Mouse (Mus musculus): ENCODE measurements at regions not wholly inside any gene's neighbourhood (a gene's known extent, or its start where the extent isn't known, plus 50 kb on each side); places are given as distances from the start of the nearest gene placed in this dataset.

DNA sequence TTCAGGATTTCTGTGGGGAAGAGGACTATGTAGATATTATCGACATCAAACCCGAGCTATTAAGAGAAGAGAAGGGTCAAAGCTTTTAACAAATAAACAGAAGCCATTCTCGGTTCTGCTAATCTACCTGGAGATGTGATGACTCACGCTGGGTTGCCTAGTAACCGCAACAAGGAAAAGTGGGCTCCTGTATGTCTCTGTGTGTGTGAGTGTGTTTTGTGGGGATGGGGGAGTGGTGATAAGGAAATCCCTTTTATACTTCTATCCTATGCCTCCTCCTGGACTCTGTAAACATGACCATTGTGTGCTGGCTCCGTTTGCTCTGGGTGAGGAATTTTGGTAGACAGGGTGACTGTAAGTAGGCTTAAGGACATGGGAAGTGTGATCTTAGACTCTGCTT lies 361.3 kb upstream of the Gm10131 start:
- no peaks in the 10 kb centered on the region for H3K27me3 ChIP-seq (ENCODE audit: control insufficient read depth in 1 of 2, insufficient read depth in 2 of 2, low read length in 2 of 2)
- no peaks in the 10 kb centered on the region for H3K36me3 ChIP-seq (ENCODE audit: control insufficient read depth in 1 of 2, insufficient read depth in 2 of 2, low read length in 2 of 2)

DNA sequence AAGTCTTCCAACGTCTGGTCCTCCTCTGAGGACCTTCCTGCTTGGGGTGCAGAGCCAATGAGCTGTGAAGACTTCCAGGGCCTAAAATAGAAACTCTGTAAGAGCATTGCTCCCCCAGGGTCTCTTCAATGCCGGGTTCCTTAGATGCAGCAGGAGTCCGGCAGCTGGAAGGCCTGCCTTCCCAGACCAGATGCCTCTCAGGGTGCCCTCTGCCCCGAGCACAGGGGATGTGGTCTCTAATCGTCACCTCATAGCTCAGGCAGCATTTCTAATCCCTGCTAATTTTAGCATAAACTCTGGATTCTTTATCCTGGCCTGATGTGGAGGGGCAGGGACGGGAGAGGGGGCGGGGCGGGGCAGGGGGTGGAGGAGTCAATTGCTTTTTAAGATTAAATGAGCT lies 360.9 kb upstream of the Gm10131 start:
- Histone ChIP-seq H3K4me1 (ENCODE audit: control insufficient read depth in 1 of 2, insufficient read depth in 2 of 2, low read length in 2 of 2) (no peaks in the 10 kb centered on the region), H3K4me3 (ENCODE audit: control insufficient read depth in 1 of 2, insufficient read depth in 1 of 2, low read depth in 2 of 2, low read length in 2 of 2) (no peak overlapping the region), H3K27me3 (ENCODE audit: control insufficient read depth in 1 of 2, insufficient read depth in 2 of 2, low read length in 2 of 2) (no peaks in the 10 kb centered on the region), H3K9me3 (replicated peaks; ENCODE audit: insufficient read depth, low read length) (no peaks in the 10 kb centered on the region), H3K27ac (ENCODE audit: control insufficient read depth, low read depth, low read length) (no peak overlapping the region), H3K36me3 (ENCODE audit: control insufficient read depth in 1 of 2, insufficient read depth in 2 of 2, low read length in 2 of 2) (no peaks in the 10 kb centered on the region), H3K79me2 (ENCODE audit: control insufficient read depth, insufficient read depth, low read length, poor library complexity) (no peaks in the 10 kb centered on the region), H3K9ac (ENCODE audit: control insufficient read depth, low read depth, low read length, poor library complexity, severe bottlenecking) (no peak overlapping the region)
- DNase-seq (ENCODE audit: low read depth, low spot score): no peak
- TF ChIP-seq ZMIZ1 (IDR thresholded peaks at IDR 0.05; ENCODE audit: low read depth, low read length): no peak
- TF ChIP-seq ELF1 (IDR thresholded peaks at IDR 0.05; ENCODE audit: low read depth, low read length): no peak
- no peak for TF ChIP-seq USF2 (IDR thresholded peaks at IDR 0.05; ENCODE audit: borderline replicate concordance in 1 of 2, insufficient read depth in 1 of 2, low read depth in 1 of 2, low read length in 2 of 2)
- TF ChIP-seq CTCF (IDR thresholded peaks at IDR 0.05 in 2 of 3, conservative IDR thresholded peaks at IDR 0.05 in 1 of 3; ENCODE audit: control insufficient read depth in 1 of 3, insufficient read depth in 1 of 3, low read depth in 2 of 3, low read length in 3 of 3, poor library complexity in 1 of 3, severe bottlenecking in 1 of 3): no peak
- no peak for TF ChIP-seq MYB (IDR thresholded peaks at IDR 0.05; ENCODE audit: low read depth, low read length)
- no peak for TF ChIP-seq MEF2A (IDR thresholded peaks at IDR 0.05; ENCODE audit: extremely low read depth, insufficient replicate concordance, low read depth, low read length, poor library complexity, severe bottlenecking)
- TF ChIP-seq USF1 (IDR thresholded peaks at IDR 0.05; ENCODE audit: low read depth, low read length): no peak
- TF ChIP-seq POLR2AphosphoS5 (IDR thresholded peaks at IDR 0.05; ENCODE audit: borderline replicate concordance, low read depth, low read length): no peak
- TF ChIP-seq RCOR1 (IDR thresholded peaks at IDR 0.05; ENCODE audit: low read depth, low read length): no peak
- TF ChIP-seq MAX (IDR thresholded peaks at IDR 0.05; ENCODE audit: low read length): no peak
- TF ChIP-seq BHLHE40 (IDR thresholded peaks at IDR 0.05; ENCODE audit: borderline replicate concordance, low read depth, low read length): no peak

More for the DNA sequence above, 361.3 kb upstream of the Gm10131 start:
- TF ChIP-seq ETS1 (IDR thresholded peaks at IDR 0.05; ENCODE audit: low read depth, low read length): no peak
- TF ChIP-seq RAD21 (IDR thresholded peaks at IDR 0.05; ENCODE audit: low read depth, low read length): no peak
- TF ChIP-seq BHLHE40 (IDR thresholded peaks at IDR 0.05; ENCODE audit: borderline replicate concordance, low read depth, low read length): no peak
- no peak for TF ChIP-seq USF1 (IDR thresholded peaks at IDR 0.05; ENCODE audit: low read depth, low read length)
- no peak for TF ChIP-seq POLR2A (IDR thresholded peaks at IDR 0.05; ENCODE audit: control insufficient read depth in 1 of 2, insufficient read depth in 1 of 2, low read depth in 1 of 2, low read length in 2 of 2, poor library complexity in 1 of 2)
- Histone ChIP-seq H3K9me3 (replicated peaks; ENCODE audit: insufficient read depth, low read length) (no peaks in the 10 kb centered on the region), H3K79me2 (ENCODE audit: control insufficient read depth, insufficient read depth, low read length, poor library complexity) (no peaks in the 10 kb centered on the region), H3K4me3 (ENCODE audit: control insufficient read depth in 1 of 2, insufficient read depth in 1 of 2, low read depth in 2 of 2, low read length in 2 of 2) (no peak overlapping the region), H3K27ac (ENCODE audit: control insufficient read depth, low read depth, low read length) (no peak overlapping the region), H3K4me1 (ENCODE audit: control insufficient read depth in 1 of 2, insufficient read depth in 2 of 2, low read length in 2 of 2) (no peaks in the 10 kb centered on the region), H3K9ac (ENCODE audit: control insufficient read depth, low read depth, low read length, poor library complexity, severe bottlenecking) (no peak overlapping the region)
- no peak for DNase-seq (ENCODE audit: low read depth, low spot score)

DNA sequence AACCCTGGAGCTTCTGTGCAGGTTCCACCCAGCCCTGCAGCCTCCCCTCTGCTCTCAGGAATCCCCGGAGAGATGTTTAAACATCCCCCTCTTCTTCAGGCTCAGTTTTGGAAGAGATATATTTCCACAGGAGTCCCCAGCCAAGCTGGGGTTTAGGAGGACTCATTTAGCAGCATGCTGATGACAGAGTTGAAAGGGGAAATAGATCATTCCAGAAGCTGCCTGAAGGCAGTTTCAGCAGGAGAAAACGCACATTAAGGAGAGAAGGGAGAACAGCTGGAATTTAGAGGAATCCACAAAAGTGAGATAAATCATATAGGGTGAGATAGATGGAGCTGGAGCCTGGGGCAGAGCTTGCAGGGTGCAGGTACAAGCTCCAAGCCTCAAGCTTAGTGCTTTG lies 357.6 kb upstream of the Gm10131 start:
- no peak overlapping the region for H3K27ac ChIP-seq (ENCODE audit: control insufficient read depth, low read depth, low read length)
- no peak overlapping the region for H3K9ac ChIP-seq (ENCODE audit: control insufficient read depth, low read depth, low read length, poor library complexity, severe bottlenecking)
- no peaks in the 10 kb centered on the region for H3K9me3 ChIP-seq (replicated peaks; ENCODE audit: insufficient read depth, low read length)
- no peaks in the 10 kb centered on the region for H3K36me3 ChIP-seq (ENCODE audit: control insufficient read depth in 1 of 2, insufficient read depth in 2 of 2, low read length in 2 of 2)
- no peaks in the 10 kb centered on the region for H3K79me2 ChIP-seq (ENCODE audit: control insufficient read depth, insufficient read depth, low read length, poor library complexity)
- no peaks in the 10 kb centered on the region for H3K4me1 ChIP-seq (ENCODE audit: control insufficient read depth in 1 of 2, insufficient read depth in 2 of 2, low read length in 2 of 2)
- no peak overlapping the region for H3K4me3 ChIP-seq (ENCODE audit: control insufficient read depth in 1 of 2, insufficient read depth in 1 of 2, low read depth in 2 of 2, low read length in 2 of 2)
- H3K27me3 ChIP-seq (ENCODE audit: control insufficient read depth in 1 of 2, insufficient read depth in 2 of 2, low read length in 2 of 2): no peaks in the 10 kb centered on the region
- no peak for DNase-seq (ENCODE audit: low read depth, low spot score)
- TF ChIP-seq UBTF (IDR thresholded peaks at IDR 0.05; ENCODE audit: borderline replicate concordance, insufficient read depth, low read depth, low read length) (no peak), USF1 (IDR thresholded peaks at IDR 0.05; ENCODE audit: low read depth, low read length) (no peak), ZNF384 (IDR thresholded peaks at IDR 0.05; ENCODE audit: low read depth, low read length) (no peak), ELF1 (IDR thresholded peaks at IDR 0.05; ENCODE audit: low read depth, low read length) (no peak), POLR2AphosphoS5 (IDR thresholded peaks at IDR 0.05; ENCODE audit: borderline replicate concordance, low read depth, low read length) (no peak), GATA1 (IDR thresholded peaks at IDR 0.05; ENCODE audit: low read depth, low read length) (no peak), HCFC1 (IDR thresholded peaks at IDR 0.05; ENCODE audit: low read depth, low read length) (no peak), KAT2A (conservative IDR thresholded peaks at IDR 0.05; ENCODE audit: low read depth, low read length) (no peak), E2F4 (IDR thresholded peaks at IDR 0.05; ENCODE audit: borderline replicate concordance, low read depth, low read length) (no peak), RAD21 (IDR thresholded peaks at IDR 0.05; ENCODE audit: low read depth, low read length) (no peak), TAL1 (IDR thresholded peaks at IDR 0.05; ENCODE audit: low read length) (no peak), RCOR1 (IDR thresholded peaks at IDR 0.05; ENCODE audit: low read depth, low read length) (no peak), USF2 (IDR thresholded peaks at IDR 0.05; ENCODE audit: borderline replicate concordance in 1 of 2, insufficient read depth in 1 of 2, low read depth in 1 of 2, low read length in 2 of 2) (no peak), JUND (IDR thresholded peaks at IDR 0.05; ENCODE audit: low read depth, low read length) (no peak), MAZ (IDR thresholded peaks at IDR 0.05; ENCODE audit: low read depth, low read length) (no peak), SMC3 (IDR thresholded peaks at IDR 0.05; ENCODE audit: low read depth, low read length) (no peak), TBP (IDR thresholded peaks at IDR 0.05; ENCODE audit: low read depth, low read length) (no peak)

All from MEL (cell line).